Mouse (Mus musculus) ES-E14 (cell line): ENCODE data around the gene Hsf4. TPM values are rescaled to one million over a fixed set of nuclear protein-coding genes. Genes with fewer than 3 reads are reported as not detected.

ENCODE experiments used
- DNase-seq: peaks from one replicate; pipeline ENCODE4 v3.0.0-alpha.2; 2013; ENCODE audit warnings: low read depth, low spot score
- H3K27ac ChIP-seq: 2 replicates; pipeline ENCODE4 v1.5.1; 2012; ENCODE audit warnings: low read depth, mild to moderate bottlenecking, low read length, moderate library complexity, mixed read lengths; ENCODE audit not compliant: poor library complexity, insufficient read depth, severe bottlenecking
- H3K36me3 ChIP-seq: 2 replicates; pipeline ENCODE4 v1.6.1; 2012; ENCODE audit warnings: mild to moderate bottlenecking, low read length, moderate library complexity, mixed read lengths; ENCODE audit not compliant: control insufficient read depth, poor library complexity, insufficient read depth, severe bottlenecking
- H3K4me1 ChIP-seq, 2 experiments: fragments of 150-350 bp in 1 of 2; sonication (generic) in 1 of 2; 2 replicates each; pipeline ENCODE4 v1.6.1; 2012; ENCODE audit warnings: low read length in 2 of 2, mild to moderate bottlenecking in 1 of 2, mixed read lengths in 1 of 2; ENCODE audit not compliant: control insufficient read depth in 2 of 2, insufficient read depth in 2 of 2, poor library complexity in 1 of 2
- H3K4me3 ChIP-seq, 2 experiments: fragments of 150-350 bp in 1 of 2; sonication (generic) in 1 of 2; 2 replicates each; pipeline ENCODE4 v1.5.1; 2012; ENCODE audit warnings: low read length in 2 of 2, low read depth in 1 of 2, mild to moderate bottlenecking in 1 of 2, mixed read lengths in 1 of 2; ENCODE audit not compliant: insufficient read depth in 1 of 2, poor library complexity in 1 of 2, severe bottlenecking in 1 of 2
- H3K9ac ChIP-seq: 2 replicates; pipeline ENCODE4 v1.6.1; 2012; ENCODE audit warnings: low read depth, mild to moderate bottlenecking, low read length, mixed read lengths; ENCODE audit not compliant: poor library complexity, insufficient read depth, severe bottlenecking
- H3K9me3 ChIP-seq: fragments of 150-350 bp; sonication (generic); 2 replicates; pipeline ENCODE4 v1.6.1; 2012; ENCODE audit warnings: low read depth, mild to moderate bottlenecking, low read length; ENCODE audit not compliant: control insufficient read depth, insufficient read depth
- CHD2 ChIP-seq: IDR thresholded peaks from 2 replicates; pipeline ENCODE4 v1.6.1; 2014; ENCODE audit warnings: mild to moderate bottlenecking, low read depth, low read length, inconsistent platforms
- HCFC1 ChIP-seq: IDR thresholded peaks from 2 replicates; pipeline ENCODE4 v1.6.1; 2012; ENCODE audit warnings: low read length, inconsistent platforms, borderline replicate concordance; ENCODE audit not compliant: insufficient read depth
- MAFK ChIP-seq: IDR thresholded peaks from 2 replicates; pipeline ENCODE4 v1.6.1; 2014; ENCODE audit warnings: mild to moderate bottlenecking, low read depth, low read length, inconsistent platforms; ENCODE audit not compliant: insufficient read depth
- ZC3H11A ChIP-seq: IDR thresholded peaks from 2 replicates; pipeline ENCODE4 v1.6.1; 2012; ENCODE audit warnings: low read depth, mild to moderate bottlenecking, inconsistent platforms, low read length, borderline replicate concordance
- ZNF384 ChIP-seq: IDR thresholded peaks from 2 replicates; pipeline ENCODE4 v1.6.1; 2012; ENCODE audit warnings: low read depth, low read length, inconsistent platforms
- in situ Hi-C, 2 experiments: fragments of 600-800 bp; cut with MboI; formaldehyde crosslinking; loops; one replicate each; pipeline ENCODE4 v1.15.1; 2025; ENCODE audit warnings: low sequenced_read_pairs in 2 of 2, inconsistent platforms in 1 of 2; ENCODE audit not compliant: unreplicated experiment in 2 of 2
- total RNA-seq: library from RNA; depleted of rRNA; stranded (reverse); fragments of 300-350 nt; gene quantifications from 2 replicates; pipeline ENCODE4 v1.2.3, GENCODE M21; 2012

Gene Hsf4
- total RNA-seq, 1 experiment = 0.45 TPM

DNA sequence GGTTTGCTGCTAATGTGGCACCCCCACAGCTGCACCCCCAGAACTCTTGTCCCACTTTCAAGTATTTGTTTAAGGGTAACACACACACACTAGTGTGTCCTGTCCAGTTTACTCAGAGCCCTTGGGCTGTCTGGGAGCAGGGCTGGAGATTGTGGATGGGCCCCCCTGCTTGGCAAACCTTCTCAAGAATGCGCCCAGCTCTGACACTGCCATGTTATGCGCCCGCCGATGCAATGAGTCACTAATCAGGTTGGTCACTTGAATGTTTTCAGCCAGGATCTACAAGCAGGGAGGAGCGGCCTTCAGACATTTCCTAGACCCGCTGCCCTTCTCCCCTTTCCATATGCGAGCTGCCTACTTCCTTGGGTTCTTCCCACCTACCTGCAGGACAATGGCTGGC lies 22.9 kb downstream of the Hsf4 start:
- Histone ChIP-seq H3K4me1 (peaks cover 2 to 36% of the 10 kb centered on the region in 2 experiments; a peak in 3 of 4 replicates), H3K27ac (no peak overlapping the region), H3K9me3 (no peaks in the 10 kb centered on the region), H3K9ac (no peak overlapping the region), H3K4me3 (peak overlapping the region in 1 of 2 experiments; percentile 52; a peak in 1 of 4 replicates), H3K36me3 (no peaks in the 10 kb centered on the region; the same call in 1 of the 2 replicates)
- DNase-seq = no peak
- in situ Hi-C loops = no loop called here
- TF ChIP-seq MAFK (no peak), ZC3H11A (no peak)

DNA sequence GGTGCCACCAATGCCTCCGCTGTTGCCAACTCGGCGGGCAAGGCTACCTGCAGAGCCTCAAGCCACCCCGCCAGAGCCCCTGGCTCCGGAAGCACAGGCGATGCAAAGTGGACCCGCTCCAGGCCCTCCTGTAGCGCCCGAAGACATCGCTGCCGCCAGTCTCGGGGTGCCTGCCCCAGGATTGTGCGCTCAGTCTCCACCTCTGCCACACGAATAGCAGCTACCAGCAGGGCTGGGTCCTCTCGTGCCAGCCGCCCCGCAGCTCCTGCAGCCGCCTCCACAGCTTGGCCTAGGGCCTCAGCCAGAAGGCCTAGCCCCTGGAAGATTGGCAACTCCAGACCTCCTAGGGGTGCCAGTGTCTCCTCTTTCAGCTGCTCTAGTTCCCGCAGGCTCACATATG lies 23.8 kb downstream of the Hsf4 start:
- Histone ChIP-seq H3K4me3 (peak overlapping the region; percentile 52 to 53; a peak in 3 of 4 replicates), H3K9me3 (no peaks in the 10 kb centered on the region), H3K9ac (peak overlapping the region; percentile 21), H3K27ac (no peak overlapping the region), H3K36me3 (no peaks in the 10 kb centered on the region; the same call in 1 of the 2 replicates), H3K4me1 (peaks cover 2 to 37% of the 10 kb centered on the region in 2 experiments; a peak in 3 of 4 replicates)
- in situ Hi-C loops = no loop called here
- no peak for DNase-seq
- TF ChIP-seq HCFC1 = no peak
- no peak for TF ChIP-seq CHD2
- no peak for TF ChIP-seq ZNF384
- TF ChIP-seq ZC3H11A = no peak
- TF ChIP-seq MAFK = no peak

GRCm38 (mm10) chr8:105294776-105295175 lies 25.2 kb downstream of the Hsf4 start:
- Histone ChIP-seq H3K4me3 (peak overlapping the region in 1 of 2 experiments; percentile 57; a peak in 1 of 4 replicates), H3K27ac (no peak overlapping the region), H3K4me1 (peaks cover 2 to 34% of the 10 kb centered on the region in 2 experiments; a peak in 3 of 4 replicates), H3K9ac (no peak overlapping the region), H3K9me3 (no peaks in the 10 kb centered on the region), H3K36me3 (peaks cover 5% of the 10 kb centered on the region)
- DNase-seq = no peak
- TF ChIP-seq MAFK (no peak), HCFC1 (no peak), ZNF384 (no peak), CHD2 (no peak)
- in situ Hi-C loops = no loop called here

DNA sequence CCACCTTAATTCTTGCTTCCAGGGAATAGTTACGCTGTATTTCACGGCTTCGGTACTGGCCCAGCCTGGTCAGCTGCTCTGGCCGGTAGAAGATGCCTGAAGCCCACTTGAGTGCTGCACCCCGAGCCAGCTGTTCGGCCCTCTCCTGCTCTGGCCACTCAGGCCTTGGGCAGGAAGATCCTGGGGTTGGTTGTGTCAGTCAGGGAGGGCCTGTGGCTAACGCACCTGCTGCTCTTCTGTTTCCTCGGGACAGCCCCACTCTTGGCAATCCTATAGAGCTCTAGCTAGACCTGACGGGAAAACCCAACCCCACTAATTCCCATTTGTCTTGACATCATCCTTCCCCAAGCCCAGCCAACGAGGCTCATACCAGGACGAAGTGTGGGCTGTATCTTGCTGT lies 25.7 kb downstream of the Hsf4 start:
- Histone ChIP-seq H3K36me3 (peaks cover 10% of the 10 kb centered on the region), H3K9me3 (no peaks in the 10 kb centered on the region), H3K4me1 (peaks cover 2 to 32% of the 10 kb centered on the region in 2 experiments; a peak in 3 of 4 replicates), H3K4me3 (peak overlapping the region; percentile 36 to 57; a peak in 3 of 4 replicates), H3K27ac (no peak overlapping the region), H3K9ac (peak overlapping the region; percentile 18; the same call in 1 of the 2 replicates)
- in situ Hi-C loops = no loop called here
- DNase-seq = no peak
- TF ChIP-seq ZNF384 (no peak), HCFC1 (no peak), CHD2 (no peak)

- DNase-seq = no peak
- in situ Hi-C loops = no loop called here
- TF ChIP-seq ZNF384 = no peak
- no peak for TF ChIP-seq ZC3H11A
- TF ChIP-seq HCFC1 = no peak
- no peak for TF ChIP-seq CHD2
- TF ChIP-seq MAFK = no peak
- Histone ChIP-seq H3K9ac (peak within 1 kb of the TSS; percentile 18; the same call in 1 of the 2 replicates), H3K36me3 (peaks cover 16% of the 10 kb centered on the region), H3K4me3 (peak within 1 kb of the TSS; percentile 57 to 93), H3K4me1 (peaks cover 2 to 28% of the 10 kb centered on the region in 2 experiments; a peak in 3 of 4 replicates), H3K9me3 (no peaks in the 10 kb centered on the region), H3K27ac (peak within 1 kb of the TSS; percentile 50; the same call in 1 of the 2 replicates)
These were observed 26.4 kb downstream of the Hsf4 start, which contains the start of gene Exoc3l for GRCm38 (mm10) chr8:105295895-105296573. Gene Exoc3l (minus strand): TSS chr8:105296101.
